Mouse (Mus musculus) heart, postnatal 25 days (tissue): ENCODE results near the gene 9230104L09Rik. TPM values are rescaled to one million over a fixed set of nuclear protein-coding genes. Genes with fewer than 3 reads are reported as not detected.

Experiments used
- DNase-seq: peaks from one replicate; pipeline ENCODE4 v3.0.0; 2022; ENCODE audit warnings: low spot score
- intact Hi-C: fragments of 180-260 bp; cut with DNase I; formaldehyde crosslinking; loops from one replicate; pipeline ENCODE4 v1.15.1; 2025
- total RNA-seq, 2 experiments: library from RNA; stranded (reverse); gene quantifications; 2 replicates each; pipeline ENCODE4 v1.2.3; 2021

Gene 9230104L09Rik
- under 1 TPM; 0.49 to 0.95 TPM for total RNA-seq

DNA sequence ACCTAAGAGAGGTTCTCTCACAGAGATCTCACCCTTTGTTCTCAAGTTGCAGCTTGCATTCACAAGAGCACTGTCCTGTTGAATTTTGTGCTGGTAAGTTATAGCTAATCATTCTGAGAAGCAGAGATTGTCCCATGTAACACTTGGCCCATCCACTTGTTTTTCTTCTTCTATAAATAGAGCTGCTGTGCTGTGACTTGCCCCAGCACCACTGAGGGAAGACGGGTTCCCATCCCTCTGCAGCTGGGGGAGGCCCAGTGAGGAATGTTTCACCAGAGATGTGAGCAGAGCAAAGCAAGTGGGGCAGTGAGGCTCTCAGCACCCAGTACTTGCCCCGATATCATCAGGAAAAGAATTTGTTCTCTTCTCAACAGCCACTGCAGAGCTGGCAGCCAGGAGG lies at the start of gene 9230104L09Rik:
9230104L09Rik (minus strand) TSS at position 73 of the 400 bp plus-strand sequence.
- no peak for DNase-seq
- intact Hi-C loops, result no loop called here

DNA sequence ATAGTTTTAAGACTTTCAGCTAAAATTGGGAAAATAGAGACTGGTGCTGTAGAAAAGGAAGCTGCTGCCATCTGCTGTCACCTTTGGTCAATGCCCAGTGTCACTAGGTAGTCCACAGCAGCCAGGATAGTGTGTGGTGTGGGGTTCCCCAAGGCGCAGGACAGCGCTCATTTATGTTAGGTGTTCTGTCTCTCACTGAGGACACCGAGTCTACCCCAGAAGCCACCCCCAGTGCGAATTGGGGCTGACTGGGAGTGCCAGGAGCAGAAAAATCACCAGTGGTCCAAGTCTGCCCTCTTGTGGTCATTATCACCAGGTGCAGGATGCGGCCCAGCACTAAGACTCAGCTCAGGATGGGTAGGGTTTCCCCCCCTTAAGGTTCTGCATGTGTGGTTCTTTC lies 37.4 kb upstream of the 9230104L09Rik start:
- intact Hi-C loops, result loop anchor here (1.0 kb wide), 2 partner anchors 51 to 150 kb away; no protein-coding TSS in a partner anchor

DNA sequence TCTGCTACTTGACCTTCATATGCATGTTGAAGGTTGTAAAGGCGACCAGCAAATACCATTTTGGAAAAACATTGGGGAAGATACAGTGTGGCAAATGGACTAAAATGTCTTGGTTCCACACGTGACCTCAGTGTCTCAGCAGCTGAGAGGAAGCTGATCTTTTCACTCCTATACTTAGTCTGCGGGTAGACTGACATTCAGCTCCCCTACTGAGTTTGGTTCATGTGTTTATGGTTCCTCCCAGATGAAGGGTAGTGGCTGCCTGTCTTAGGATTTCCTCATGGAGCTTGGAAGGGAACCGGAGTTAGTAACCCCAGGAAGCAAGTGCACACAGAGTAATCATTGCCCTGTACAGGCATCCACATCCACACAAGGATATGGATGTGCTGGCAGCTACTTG lies 35.5 kb upstream of the 9230104L09Rik start:
- DNase-seq, result no peak
- intact Hi-C loops, result loop anchor here (2.0 kb wide), 1 partner anchor 26 kb away; the partner anchor contains the start of gene Cst3

More for the DNA sequence above, 37.4 kb upstream of the 9230104L09Rik start:
- peak; percentile 21 for DNase-seq

DNA sequence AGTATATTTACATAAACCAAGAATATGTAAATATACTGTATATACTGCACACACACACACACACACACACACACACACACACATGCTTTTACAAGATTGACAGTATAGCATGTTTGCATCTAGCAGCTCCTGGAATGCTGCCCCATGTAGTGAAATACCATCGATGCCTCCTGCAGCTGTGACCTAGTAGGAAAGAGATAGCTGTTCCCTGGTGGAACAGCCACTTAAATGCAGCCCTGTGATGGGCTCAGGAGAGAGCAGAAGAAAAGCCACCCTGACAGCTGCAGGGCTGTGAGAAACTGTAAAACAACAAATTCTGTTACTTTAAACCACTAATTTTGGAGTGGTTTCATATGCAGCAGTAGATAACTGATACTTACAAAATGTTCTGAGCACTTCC lies 31.4 kb upstream of the 9230104L09Rik start:
- DNase-seq, result no peak
- intact Hi-C loops, result no loop called here

DNA sequence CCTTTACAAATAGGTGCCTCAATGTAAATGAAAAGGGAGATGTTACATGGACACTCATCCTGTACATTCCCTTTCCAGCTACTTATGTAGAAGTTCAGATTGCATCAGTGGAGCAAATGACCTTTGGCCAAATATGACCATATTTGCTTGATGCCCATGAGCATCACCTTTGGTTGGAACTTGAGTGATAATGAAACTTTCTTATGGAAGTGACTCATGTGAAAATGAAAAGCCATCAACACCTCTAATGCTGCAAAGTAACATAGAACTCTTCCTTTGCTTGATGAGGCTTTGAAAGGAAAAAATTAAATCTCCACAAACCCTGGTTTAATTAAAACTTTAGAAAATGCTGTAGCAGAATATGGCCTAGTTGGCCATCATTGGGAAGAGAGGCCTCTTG lies 28.3 kb upstream of the 9230104L09Rik start:
- DNase-seq, result no peak
- intact Hi-C loops, result no loop called here

DNA sequence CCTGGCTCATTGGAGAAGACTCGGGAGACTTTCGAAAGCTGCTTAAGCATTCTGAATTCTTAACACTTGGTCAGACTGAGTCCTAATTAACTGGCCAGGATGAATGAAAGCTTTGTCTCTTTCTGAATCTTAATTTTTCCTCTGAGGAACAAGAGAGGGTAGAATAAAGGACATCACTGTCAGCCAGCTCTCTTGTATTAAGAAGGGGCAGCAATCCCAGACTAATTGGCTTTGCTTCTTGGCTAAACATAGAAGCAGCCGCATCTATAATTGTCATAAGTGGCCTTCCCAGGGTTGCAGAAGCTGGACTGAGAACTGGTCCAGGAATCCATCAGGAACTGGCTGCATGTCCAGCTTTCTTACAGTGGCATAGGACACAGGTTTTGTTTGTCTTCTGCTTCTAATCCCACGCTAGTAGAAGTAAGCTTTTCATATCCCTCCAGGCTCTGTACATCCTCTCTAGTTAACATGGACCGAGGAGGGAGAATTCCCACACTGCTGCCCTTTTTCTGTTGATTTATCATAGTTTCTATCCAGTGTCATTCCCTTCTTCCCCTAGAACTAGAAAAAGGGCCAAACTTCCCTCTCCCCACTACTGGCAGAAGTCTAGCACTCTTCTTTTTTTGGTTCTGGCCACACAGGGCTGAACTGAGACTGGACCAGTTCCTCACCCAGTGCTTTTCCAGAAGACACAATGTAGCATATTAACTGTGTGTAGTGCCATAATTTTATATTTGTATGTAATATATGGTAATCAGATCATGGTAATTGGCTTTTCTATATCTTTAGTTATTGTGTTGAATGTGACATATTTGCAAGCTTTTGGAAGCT lies 25.4 kb upstream of the 9230104L09Rik start:
- DNase-seq, result no peak
- intact Hi-C loops, result no loop called here

DNA sequence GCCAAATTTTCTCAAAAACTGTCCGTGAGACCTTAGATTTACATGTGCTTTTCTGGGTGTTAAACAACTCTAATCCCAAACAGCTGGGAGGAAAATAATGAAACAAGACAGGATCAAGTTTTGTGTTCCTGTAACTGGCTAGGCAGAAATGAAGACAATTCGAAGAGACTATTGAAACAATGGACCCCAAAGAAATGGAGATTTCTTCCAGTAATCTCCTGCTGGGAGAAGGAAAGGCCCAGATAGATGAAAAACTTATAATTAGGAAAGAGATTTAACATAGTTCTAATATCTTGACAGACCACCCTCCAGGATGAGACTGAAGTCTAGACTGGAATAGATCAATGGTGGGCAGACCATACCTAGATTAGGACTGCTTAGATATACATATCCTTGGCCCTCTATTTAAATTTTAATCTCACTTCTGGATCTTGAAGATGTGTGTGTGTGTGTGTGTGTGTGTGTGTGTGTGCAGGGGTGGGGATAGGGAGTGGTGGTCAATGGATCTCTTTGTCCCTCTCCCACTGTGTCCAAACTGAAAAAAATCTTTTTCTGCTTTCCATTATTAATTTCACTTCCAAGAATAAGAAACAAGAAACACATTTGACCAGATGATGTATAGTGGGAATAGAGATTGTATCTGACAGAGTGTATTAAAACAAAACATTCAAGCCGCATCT lies 24.6 kb upstream of the 9230104L09Rik start:
- intact Hi-C loops, result no loop called here
- no peak for DNase-seq

DNA sequence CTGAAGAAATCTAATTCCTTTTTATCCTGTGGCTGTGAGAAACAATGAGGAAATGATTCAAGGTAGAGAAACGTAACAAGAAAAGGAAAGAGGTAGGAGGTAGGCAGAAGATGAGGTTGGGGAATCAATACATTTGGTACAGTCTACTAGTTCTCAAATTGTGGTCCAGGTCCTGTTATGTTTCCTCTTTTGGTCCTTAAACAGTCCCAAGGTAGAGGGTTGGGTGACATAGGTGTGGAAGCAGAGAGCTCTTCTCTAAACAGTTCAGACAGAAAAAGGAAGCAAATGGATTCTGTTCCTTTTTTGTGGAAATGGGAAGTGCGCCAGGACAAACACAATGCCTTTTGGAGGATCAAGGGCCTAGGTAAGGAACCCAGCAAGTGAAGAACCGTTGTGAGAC lies 24.0 kb upstream of the 9230104L09Rik start:
- intact Hi-C loops, result no loop called here

DNA sequence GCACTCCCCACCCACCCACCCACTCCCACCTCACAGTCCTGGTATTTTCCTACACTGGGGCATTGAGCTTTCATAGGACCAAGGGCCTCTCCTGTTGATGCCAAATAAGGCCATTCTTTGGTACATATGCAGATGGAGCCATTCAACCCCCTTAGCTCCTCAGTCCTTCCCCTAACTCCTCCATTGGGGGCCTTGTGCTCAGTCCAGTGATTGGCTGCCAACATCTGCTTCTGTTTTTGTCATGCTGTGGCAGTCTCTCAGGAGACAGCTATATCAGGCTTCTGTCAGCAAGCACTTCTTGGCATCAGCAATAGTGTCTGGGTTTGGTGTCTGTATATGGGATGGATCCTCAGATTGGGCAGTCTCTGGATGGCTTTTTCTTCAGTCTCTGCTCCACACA lies 19.9 kb upstream of the 9230104L09Rik start:
- intact Hi-C loops, result no loop called here
- DNase-seq, result no peak

More for the DNA sequence above, 24.0 kb upstream of the 9230104L09Rik start:
- no peak for DNase-seq

DNA sequence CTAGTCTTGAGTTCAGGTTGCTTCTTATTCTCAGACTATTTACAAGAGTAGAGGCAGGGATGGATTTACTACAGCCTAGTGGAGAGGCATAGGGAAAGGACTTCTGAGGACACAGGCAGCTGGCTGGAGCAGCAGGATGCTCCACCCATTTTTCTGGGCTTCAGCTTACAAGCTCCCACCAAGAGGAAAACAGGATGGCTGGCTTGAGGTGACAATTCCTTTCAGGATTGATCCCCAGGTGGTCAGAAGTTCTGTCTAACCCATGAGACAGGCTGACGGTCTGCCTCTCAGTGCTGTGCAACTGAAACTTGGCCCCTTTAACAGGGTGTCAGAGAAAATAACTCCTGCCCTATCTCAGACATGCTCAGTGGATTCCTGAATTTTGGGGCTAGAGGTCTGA lies 14.4 kb upstream of the 9230104L09Rik start:
- DNase-seq, result peak; percentile 54
- intact Hi-C loops, result no loop called here

DNA sequence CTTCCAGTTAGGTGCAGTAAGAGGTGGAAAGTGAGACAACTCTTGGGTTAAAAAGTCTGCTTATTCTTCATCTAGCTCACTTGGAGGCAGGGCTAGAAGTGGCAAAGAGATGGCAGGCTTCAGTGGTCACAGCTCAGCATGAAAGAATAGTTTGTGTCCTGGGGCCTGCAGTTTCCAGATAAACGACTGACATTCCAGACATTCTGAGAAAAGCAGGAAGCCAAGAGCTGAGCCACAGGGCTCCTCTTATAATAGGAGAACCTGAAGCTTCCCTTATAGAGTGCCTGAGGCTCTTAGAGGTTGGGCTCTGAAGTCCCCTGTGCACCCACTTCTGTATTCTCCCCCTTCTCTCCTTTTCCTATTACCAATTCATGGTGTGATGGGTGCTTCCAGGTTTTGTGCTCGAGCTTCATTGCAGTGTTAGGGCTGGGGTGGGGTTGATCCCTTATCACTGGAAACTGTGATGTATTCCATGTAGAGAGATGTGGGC lies 13.8 kb upstream of the 9230104L09Rik start:
- DNase-seq, result no peak
- intact Hi-C loops, result no loop called here

DNA sequence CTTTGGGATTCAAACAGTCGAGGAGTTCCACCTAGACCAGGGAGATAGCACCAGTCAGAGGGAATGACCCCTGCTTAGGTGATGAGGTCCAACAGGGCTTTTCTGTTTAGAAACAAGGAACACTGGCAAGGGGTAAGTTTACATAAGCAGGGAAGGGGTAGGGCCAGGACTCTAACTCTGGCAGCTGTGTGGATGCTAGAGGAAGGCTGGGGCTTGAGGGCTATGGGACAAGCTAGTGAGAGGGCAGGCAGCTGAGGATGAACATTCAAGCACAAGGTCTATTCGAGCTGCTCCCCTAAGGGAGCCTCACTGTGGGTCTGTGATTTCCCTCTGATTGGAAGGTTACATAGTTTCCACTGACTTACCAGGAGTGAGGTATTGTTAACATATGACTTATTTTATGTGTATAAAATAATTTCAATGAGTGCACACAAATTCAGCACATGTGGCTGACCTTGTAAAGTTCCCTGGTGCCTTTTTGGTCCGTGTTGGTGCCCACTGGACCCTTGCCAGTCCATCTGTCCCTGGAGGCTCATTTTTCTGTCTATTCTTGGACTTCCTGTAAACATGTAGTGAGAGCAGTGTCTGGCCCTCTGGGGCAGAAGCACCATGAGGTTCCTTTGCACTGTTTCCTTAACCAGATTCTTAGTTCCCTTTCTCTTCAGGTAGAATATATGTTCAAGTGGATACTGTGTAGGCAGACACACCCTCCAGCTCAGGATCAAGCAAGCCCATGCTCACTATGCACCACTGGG lies 12.4 kb upstream of the 9230104L09Rik start:
- intact Hi-C loops, result no loop called here
- peak; percentile 38 for DNase-seq

DNA sequence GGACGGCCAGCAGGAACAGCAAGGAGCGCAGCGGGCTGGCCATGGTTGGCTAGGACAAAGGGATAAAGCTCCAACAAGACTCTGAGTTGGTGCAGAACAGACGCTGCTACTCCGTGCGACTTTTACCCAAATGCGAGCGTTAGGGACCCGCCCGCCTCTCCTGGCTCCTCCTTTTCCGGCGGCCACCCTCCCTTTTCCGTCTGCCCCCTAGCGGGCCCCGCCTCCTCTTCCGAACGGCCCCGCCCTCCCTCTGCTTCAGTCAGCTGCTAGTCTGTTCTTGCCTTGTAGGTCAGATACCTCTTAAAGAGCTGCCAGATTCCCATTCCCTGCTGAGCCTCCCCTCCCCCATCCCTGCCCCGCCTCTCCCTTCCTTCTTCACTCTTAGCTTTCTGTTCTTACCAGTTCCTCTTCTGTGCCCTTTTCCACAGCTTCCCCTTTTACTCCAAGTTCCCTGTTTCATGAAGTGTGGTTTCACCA lies 10.5 kb upstream of the 9230104L09Rik start, which contains the start of gene Cst3:
Cst3 (minus strand) TSS at position 358 of the 477 bp plus-strand sequence.
- peak; percentile 94 for DNase-seq
- intact Hi-C loops, result loop anchor here (2.0 kb wide), 2 partner anchors 19 to 25 kb away; no protein-coding TSS in a partner anchor

DNA sequence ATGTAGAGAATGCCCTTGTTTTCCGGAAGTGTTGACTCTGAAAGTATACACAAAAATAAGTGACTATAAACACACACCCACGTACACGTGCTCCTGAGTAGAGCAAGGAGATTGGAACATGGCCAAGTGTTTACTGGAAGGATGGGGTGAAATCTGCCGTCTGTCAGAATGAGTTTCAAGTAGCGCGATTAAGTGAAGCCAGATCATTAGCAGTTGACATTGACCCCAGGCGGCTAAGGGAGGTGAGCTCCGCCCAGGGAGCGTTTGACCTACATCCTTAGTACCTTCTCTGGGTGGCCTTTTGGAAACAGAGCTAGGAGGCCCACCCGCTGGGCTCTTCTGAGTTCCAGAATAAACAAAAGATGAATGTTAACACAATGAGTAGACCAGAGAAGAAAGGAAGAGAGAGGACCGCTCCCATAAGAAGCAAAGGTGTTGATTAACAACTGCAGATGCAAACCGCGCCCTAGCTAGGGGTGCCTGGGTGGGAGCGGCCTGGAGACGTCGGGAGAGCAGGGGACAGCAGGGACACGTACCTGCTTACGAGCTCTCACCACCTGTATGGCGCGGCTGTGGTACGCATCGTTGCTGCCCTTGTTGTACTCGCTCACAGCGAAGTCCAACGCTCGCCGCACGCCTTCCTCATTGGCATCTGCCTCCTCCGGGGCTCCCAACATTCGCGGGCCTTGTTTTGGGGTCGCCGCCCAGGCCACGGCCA lies 9.9 kb upstream of the 9230104L09Rik start:
- intact Hi-C loops, result loop anchor here (2.0 kb wide), 2 partner anchors 18 to 26 kb away; no protein-coding TSS in a partner anchor

DNA sequence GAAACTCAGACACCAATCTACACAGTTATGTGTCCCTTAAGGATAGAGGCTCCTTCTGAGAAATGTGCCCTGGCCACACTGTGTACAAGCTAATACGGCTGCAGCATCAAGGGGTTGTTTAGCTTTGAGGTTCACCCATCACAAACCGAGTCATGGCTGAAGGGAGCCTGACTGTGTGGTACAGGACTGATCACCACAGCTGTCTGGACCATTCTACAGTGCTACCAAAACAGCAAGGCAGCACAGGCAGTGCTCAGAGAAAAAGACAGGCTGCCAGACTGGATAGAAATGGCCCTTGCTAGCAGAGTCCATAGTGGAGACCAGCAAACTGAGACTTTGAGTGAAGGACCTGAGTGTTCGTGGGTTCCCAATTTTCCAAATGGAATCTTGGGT lies 9.4 kb upstream of the 9230104L09Rik start:
- intact Hi-C loops, result loop anchor here (2.0 kb wide), 2 partner anchors 17 to 27 kb away; no protein-coding TSS in a partner anchor
- DNase-seq, result no peak

More for the DNA sequence above, 9.9 kb upstream of the 9230104L09Rik start:
- DNase-seq, result no peak

DNA sequence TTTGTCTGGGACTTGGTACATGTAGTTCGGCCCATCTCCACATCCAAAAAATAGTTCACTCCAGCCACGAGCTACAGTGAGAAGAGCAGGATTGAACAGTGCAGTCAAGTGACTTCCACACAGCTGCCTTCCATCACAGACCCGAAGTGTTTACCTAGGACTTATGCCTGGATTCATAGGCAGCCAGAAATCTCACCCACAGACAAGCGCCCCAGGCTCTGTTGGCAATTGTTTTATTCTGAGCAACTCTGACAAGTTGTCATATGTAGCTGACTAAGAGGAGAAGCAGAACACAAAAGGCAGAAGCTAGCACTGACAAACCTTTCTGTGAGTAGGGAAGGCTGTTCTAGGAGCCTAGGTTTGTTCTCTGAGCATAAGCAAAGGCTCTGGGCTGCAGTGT lies 8.0 kb upstream of the 9230104L09Rik start:
- intact Hi-C loops, result no loop called here
- DNase-seq, result no peak

DNA sequence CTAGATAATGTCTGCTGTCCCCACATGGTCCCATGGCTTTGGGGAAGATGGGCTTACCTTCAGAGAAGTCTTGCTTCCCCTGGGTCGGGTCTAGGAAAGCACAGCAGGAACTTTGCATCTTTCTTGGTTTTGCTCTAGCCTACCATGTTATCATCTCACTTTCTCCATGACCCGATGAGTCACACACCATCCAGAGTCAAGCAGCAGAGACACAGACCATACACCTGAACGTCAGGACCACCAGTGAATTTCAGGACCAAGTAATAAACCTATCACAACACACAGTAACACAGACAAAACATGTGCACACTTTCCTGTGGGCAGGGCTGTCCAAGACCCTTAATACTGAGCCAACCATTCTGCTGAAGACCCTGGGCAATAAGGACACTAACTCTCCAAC lies 5.7 kb upstream of the 9230104L09Rik start:
- DNase-seq, result no peak
- intact Hi-C loops, result no loop called here

DNA sequence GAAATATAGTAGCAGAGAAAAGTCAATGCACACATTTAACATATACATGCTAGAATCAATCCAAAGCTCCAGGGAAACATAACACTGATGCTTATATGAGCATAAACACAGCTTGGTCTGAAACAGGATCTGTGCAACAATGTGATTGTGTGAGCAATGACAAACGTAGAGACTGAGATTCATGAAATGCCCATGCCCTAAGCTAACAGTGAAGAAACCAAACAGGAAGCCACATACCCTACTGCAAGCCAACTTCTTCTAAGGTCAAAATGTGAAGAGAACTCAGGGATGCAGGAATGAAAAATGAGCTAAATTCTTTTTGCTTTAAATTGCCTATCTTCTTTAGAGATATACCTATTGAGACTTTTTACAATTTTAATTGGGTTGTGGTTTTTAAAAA lies 4.1 kb upstream of the 9230104L09Rik start:
- DNase-seq, result no peak
- intact Hi-C loops, result loop anchor here (2.0 kb wide), 1 partner anchor 16 kb away; no protein-coding TSS in a partner anchor

DNA sequence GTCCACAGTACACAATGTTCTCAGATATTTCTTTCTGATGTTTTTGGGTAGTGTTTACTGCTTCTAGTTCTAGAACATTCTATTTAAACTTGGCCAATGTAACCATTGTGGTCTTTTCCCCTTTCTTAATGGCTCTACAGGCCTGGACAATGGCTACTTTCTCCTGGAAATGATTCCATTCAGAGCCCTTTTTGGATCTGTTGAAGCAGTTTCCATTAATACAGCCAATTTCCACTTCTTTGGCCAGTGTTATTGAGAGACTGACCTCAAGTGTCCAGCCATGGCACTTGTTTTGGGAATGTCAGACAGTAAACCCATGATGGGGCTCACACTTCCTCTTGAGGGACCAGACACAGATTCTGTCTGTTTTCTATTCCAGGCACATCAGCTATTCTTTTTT lies 3.1 kb downstream of the 9230104L09Rik start:
- DNase-seq, result no peak
- intact Hi-C loops, result no loop called here
